Mouse (Mus musculus) heart, adult 2 months (tissue): ENCODE data around the gene Acvr1.

ENCODE experiments used
- CTCF ChIP-seq: fragments of 200-600 bp; IDR thresholded peaks from 2 replicates; pipeline ENCODE4 v1.8.1; 2022; ENCODE audit warnings: antibody characterized with exemption, mild to moderate bottlenecking, moderate library complexity
- POLR2A ChIP-seq: fragments of 200-500 bp; IDR thresholded peaks from 2 replicates; pipeline ENCODE4 v1.6.1; 2011; ENCODE audit warnings: mild to moderate bottlenecking, low read depth, low read length, control low read depth; ENCODE audit not compliant: insufficient read depth

GRCm38 (mm10) chr2:58361361-58362046, 205.5 kb downstream of the Acvr1 start:
- no peak for TF ChIP-seq CTCF
- no peak for TF ChIP-seq POLR2A
